Mouse (Mus musculus) olfactory bulb, adult 2 months (tissue): Measurements from ENCODE around the gene Fam196a. TPM values are rescaled to one million over a fixed set of nuclear protein-coding genes. Genes with fewer than 3 reads are reported as not detected.

Experiments
- H3K27ac ChIP-seq: fragments of 200-500 bp; 2 replicates; pipeline ENCODE4 v1.5.1; 2012; ENCODE audit warnings: low read depth, low read length; ENCODE audit not compliant: insufficient read depth
- H3K4me1 ChIP-seq: fragments of 200-500 bp; 2 replicates; pipeline ENCODE4 v1.6.1; 2012; ENCODE audit warnings: low read length; ENCODE audit not compliant: control insufficient read depth, insufficient read depth
- H3K4me3 ChIP-seq: fragments of 200-500 bp; 2 replicates; pipeline ENCODE4 v1.5.1; 2012; ENCODE audit warnings: mild to moderate bottlenecking, low read depth, low read length, moderate library complexity; ENCODE audit not compliant: insufficient read depth
- CTCF ChIP-seq: fragments of 200-500 bp; IDR thresholded peaks from 2 replicates; pipeline ENCODE4 v1.5.1; 2012; ENCODE audit warnings: low read depth, mild to moderate bottlenecking, low read length, moderate library complexity; ENCODE audit not compliant: insufficient read depth
- POLR2A ChIP-seq: fragments of 200-500 bp; IDR thresholded peaks from 2 replicates; pipeline ENCODE4 v1.6.1; 2012; ENCODE audit warnings: mild to moderate bottlenecking, low read depth, low read length, moderate library complexity; ENCODE audit not compliant: insufficient read depth
- WGBS: fragments of 180-500 bp; shearing (Covaris S2); methylation state at CpG from one replicate; pipeline ENCODE4 v1.1.7; 2018; 5-methylcytosine and 5-hydroxymethylcytosine counted together
- polyA plus RNA-seq: library from polyadenylated mRNA; stranded (reverse); fragments of >200 nt; gene quantifications from 2 replicates; pipeline ENCODE4 v1.2.4, GENCODE M21; 2012; ENCODE audit warnings: low replicate concordance; ENCODE audit not compliant: missing spikeins, insufficient read depth, insufficient read length

Fam196a gene
- polyA plus RNA-seq, 1 experiment, result not detected

- TF ChIP-seq CTCF (no peak), POLR2A (no peak)
- peak overlapping the region; percentile 55 for H3K4me3 ChIP-seq
- H3K27ac ChIP-seq, result peak overlapping the region; percentile 1; the same call in 1 of the 2 replicates
- peaks cover 12% of the 10 kb centered on the region; the same call in 1 of the 2 replicates for H3K4me1 ChIP-seq
- 2% methylated on average over 37 of the region's 37 CpGs for WGBS
Measured at GRCm38 (mm10) chr7:134937471-134937926, 731 bp downstream of the Fam196a start.

- 84% methylated on average over 2 of the region's 2 CpGs for WGBS
- no peak overlapping the region for H3K27ac ChIP-seq
- H3K4me3 ChIP-seq, result no peak overlapping the region
- peaks cover 5% of the 10 kb centered on the region; the same call in 1 of the 2 replicates for H3K4me1 ChIP-seq
- TF ChIP-seq POLR2A (no peak), CTCF (no peak)
Measured at GRCm38 (mm10) chr7:134931886-134932285, 6.3 kb downstream of the Fam196a start.

DNA sequence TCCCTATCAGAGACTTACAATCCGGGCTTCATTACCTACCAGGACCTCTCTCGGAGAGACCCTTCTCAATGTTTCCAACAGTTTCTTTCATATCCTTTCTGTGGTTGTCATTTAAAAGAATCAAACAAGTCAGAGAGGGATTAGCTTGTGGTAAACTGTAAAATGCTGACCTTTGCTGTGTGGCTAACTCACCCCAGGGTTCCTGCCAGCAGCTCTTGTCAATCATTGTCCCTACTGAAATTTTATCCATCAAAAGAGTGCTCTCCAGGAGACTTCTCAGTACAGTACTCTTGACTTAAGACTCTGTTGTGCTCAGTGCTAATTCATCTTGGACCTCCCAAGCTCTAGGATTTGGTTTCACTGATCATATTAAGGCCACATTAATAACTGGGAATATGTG is 36.2 kb downstream of the Fam196a start:
- Histone ChIP-seq H3K27ac (no peak overlapping the region), H3K4me3 (no peak overlapping the region), H3K4me1 (no peaks in the 10 kb centered on the region)
- 80% methylated on average over 2 of the region's 2 CpGs for WGBS
- no peak for TF ChIP-seq POLR2A
- TF ChIP-seq CTCF, result no peak

DNA sequence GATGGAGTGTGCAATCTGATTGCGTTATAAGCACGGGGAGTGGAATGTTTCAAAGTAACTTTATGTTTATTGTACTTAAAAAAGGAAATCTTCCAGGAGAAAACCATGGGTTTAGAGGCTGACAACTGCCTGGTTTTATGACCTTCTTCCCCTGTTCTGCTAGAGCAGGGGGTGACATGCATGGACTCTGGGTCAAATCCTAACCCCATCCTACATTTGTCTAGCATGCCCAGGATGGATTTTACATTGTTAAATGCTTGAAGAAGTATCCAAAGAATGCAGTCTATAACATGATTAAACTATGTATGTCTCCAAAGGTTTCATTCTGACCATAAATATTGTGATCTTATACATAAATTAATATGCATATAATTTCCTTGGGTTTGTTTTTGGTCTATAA is 38.8 kb downstream of the Fam196a start:
- H3K4me1 ChIP-seq, result no peaks in the 10 kb centered on the region
- H3K27ac ChIP-seq, result no peak overlapping the region
- no peak for TF ChIP-seq CTCF
- TF ChIP-seq POLR2A, result no peak
- H3K4me3 ChIP-seq, result no peak overlapping the region
- WGBS, result 96% methylated on average over 2 of the region's 2 CpGs

DNA sequence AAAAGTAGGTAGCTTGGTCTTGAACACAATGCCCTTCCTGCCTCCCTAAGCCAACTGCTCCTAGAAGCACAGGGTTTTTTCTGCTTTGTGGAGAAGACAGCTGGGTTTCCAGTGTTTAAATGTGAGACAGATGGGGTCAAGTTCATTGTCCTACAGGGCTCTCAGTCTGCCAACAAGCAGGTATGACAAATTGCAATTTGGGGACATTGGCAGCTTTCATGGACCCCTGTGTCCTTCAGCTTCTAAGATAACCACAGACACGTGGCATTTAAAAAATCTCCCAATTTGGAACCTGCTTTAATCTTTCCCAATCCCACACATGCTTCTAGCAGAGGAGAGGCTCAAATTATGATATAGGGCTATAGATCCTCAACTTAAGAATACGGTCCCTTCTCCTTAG is 43.6 kb downstream of the Fam196a start:
- no peak overlapping the region for H3K4me3 ChIP-seq
- WGBS, result 92% methylated on average over 2 of the region's 2 CpGs
- no peak overlapping the region for H3K27ac ChIP-seq
- H3K4me1 ChIP-seq, result no peaks in the 10 kb centered on the region
- TF ChIP-seq POLR2A (no peak), CTCF (no peak)

DNA sequence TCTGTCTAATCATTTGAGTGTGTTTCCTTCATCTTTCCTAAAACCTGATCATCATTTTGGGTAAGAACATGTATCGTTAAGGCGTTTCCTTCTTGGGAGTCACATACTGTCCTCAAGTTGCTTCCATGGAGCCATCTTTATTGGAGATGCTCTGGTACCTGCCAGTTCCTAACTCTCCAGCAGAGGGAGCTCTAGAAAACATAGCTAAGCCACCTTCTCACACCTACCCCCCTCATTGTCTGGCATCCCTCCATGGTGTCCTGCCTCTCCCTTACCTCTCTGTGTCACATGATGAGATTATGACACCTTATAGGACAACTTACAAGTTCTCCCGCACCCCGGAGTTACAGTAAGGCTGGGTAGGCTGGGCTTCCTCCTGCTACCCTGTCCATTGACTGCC is 45.3 kb downstream of the Fam196a start:
- WGBS, result 95% methylated on average over 4 of the region's 4 CpGs
- no peak overlapping the region for H3K4me3 ChIP-seq
- no peaks in the 10 kb centered on the region for H3K4me1 ChIP-seq
- no peak for TF ChIP-seq POLR2A
- TF ChIP-seq CTCF, result no peak
- no peak overlapping the region for H3K27ac ChIP-seq

DNA sequence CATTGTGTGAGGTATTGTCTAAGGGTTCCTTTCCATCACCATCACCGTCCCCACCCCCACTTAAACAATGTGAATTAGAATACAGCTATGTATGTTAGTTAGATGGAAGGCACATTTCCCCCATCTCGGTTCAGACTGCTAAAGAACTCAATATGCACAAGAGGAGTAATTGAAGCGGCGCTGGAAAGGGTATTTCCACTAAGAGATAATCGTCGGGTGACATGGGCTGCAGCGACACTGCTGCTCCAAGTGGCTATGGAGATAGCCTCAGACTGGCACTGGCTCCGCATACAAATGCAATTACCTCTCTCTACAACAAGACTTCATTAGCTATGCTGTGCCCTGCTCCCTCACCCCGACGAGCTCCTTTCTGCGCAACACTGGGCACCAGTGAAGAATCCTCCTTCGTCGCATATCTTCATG is 45.8 kb downstream of the Fam196a start:
- TF ChIP-seq POLR2A (no peak), CTCF (no peak)
- H3K4me3 ChIP-seq, result no peak overlapping the region
- H3K27ac ChIP-seq, result no peak overlapping the region
- WGBS, result 74% methylated on average over 13 of the region's 13 CpGs
- no peaks in the 10 kb centered on the region for H3K4me1 ChIP-seq

DNA sequence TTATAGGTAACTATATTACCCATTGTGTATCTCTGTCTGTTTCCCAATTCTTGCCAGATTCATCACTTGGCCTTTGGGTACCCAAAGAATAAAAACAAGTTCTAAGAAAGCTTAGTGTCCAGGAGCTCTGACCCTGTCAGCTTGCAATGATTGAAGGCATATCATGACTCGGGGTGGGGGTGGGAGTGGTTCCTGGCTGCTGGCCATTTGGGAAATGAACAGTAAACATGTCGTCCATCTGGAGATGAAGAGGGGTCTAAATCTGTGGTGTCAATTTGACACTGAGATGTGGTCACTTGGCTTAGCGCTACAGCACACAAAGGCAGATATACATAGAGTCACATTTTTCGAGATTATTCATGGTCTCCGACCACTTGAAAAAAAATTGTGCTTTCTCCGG is 54.7 kb downstream of the Fam196a start:
- no peak overlapping the region for H3K4me3 ChIP-seq
- no peak overlapping the region for H3K27ac ChIP-seq
- no peaks in the 10 kb centered on the region for H3K4me1 ChIP-seq
- TF ChIP-seq POLR2A, result no peak
- no peak for TF ChIP-seq CTCF
- 85% methylated on average over 6 of the region's 6 CpGs for WGBS

DNA sequence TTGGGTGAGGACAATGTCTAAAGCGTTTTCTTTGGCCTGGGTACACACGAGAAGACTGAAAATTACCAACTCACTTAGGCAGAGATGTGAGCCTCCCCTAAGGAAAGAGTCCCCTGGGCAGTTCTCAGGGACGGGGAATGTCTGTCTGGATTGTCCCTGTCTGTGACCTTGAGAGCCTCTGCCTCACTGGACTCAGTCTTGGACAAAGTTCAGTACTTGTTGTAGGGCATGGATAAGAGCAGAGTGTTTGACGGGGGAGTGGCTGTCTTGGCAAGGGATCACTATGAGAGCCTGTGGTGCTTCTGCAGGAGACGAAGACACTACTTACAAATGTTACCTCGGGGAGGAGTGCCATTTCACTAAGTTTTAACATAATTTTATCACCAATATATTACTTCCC is 57.8 kb downstream of the Fam196a start:
- Histone ChIP-seq H3K27ac (no peak overlapping the region), H3K4me3 (no peak overlapping the region), H3K4me1 (no peaks in the 10 kb centered on the region)
- 66% methylated on average over 6 of the region's 6 CpGs for whole genome bisulfite sequencing
- TF ChIP-seq POLR2A (no peak), CTCF (no peak)

GRCm38 (mm10) chr7:134878985-134879384 is 59.2 kb downstream of the Fam196a start:
- no peaks in the 10 kb centered on the region for H3K4me1 ChIP-seq
- 69% methylated on average over 6 of the region's 6 CpGs for WGBS
- no peak overlapping the region for H3K27ac ChIP-seq
- TF ChIP-seq CTCF (no peak), POLR2A (no peak)
- no peak overlapping the region for H3K4me3 ChIP-seq
